Mouse (Mus musculus) kidney, embryonic 16.5 days (tissue): ENCODE measurements around the gene Sh3glb2. TPM values are rescaled to one million over a fixed set of nuclear protein-coding genes. Genes with fewer than 3 reads are reported as not detected.

Experiments
- ATAC-seq: fragments of 200-750 bp; cut with Nextera tagmentation; 2 replicates; pipeline ENCODE4 v1.8.0; 2017; ENCODE audit warnings: moderate TSS enrichment; ENCODE audit not compliant: low FRiP score, low TSS enrichment
- H3K27ac ChIP-seq: fragments of 300-500 bp; sonication (generic); 2 replicates; pipeline ENCODE4 v1.5.1; 2014; ENCODE audit warnings: low read length
- H3K27me3 ChIP-seq: fragments of 300-500 bp; sonication (generic); 2 replicates; pipeline ENCODE4 v1.6.1; 2014; ENCODE audit warnings: low read length, control low read depth, mixed read lengths; ENCODE audit not compliant: insufficient read depth
- H3K36me3 ChIP-seq: fragments of 300-500 bp; sonication (generic); 2 replicates; pipeline ENCODE4 v1.6.1; 2014; ENCODE audit warnings: low read length, control low read depth, mixed read lengths; ENCODE audit not compliant: insufficient read depth
- H3K4me1 ChIP-seq: fragments of 300-500 bp; sonication (generic); 2 replicates; pipeline ENCODE4 v1.6.1; 2014; ENCODE audit warnings: low read length, control low read depth, mixed read lengths; ENCODE audit not compliant: insufficient read depth
- H3K4me2 ChIP-seq: fragments of 300-500 bp; sonication (generic); replicated peaks from 2 replicates; pipeline ENCODE4 v1.6.1; 2014; ENCODE audit warnings: low read depth, low read length
- H3K4me3 ChIP-seq: fragments of 300-500 bp; sonication (generic); 2 replicates; pipeline ENCODE4 v1.5.1; 2014; ENCODE audit warnings: mild to moderate bottlenecking, low read length
- H3K9ac ChIP-seq: fragments of 300-500 bp; sonication (generic); replicated peaks from 2 replicates; pipeline ENCODE4 v1.6.1; 2014; ENCODE audit warnings: low read length
- H3K9me3 ChIP-seq: fragments of 300-500 bp; sonication (generic); 2 replicates; pipeline ENCODE4 v1.6.1; 2016; ENCODE audit warnings: low read length, control low read depth
- WGBS: fragments of 180-500 bp; shearing (Covaris S2); extraction: QIAGEN DNeasy Blood & Tissue Kit; methylation state at CpG from one replicate; pipeline ENCODE4 v1.1.7; 2014; 5-methylcytosine and 5-hydroxymethylcytosine counted together
- polyA plus RNA-seq: library from polyadenylated mRNA; unstranded; fragments of >200 nt; fragmentation: Nextera tagmentation; extraction: Ambion mirVana; gene quantifications from 2 replicates; pipeline ENCODE4 v1.2.1, GENCODE M21; 2015

The Sh3glb2 gene
- polyA plus RNA-seq, 1 experiment from 2014 or later = 102 TPM

DNA sequence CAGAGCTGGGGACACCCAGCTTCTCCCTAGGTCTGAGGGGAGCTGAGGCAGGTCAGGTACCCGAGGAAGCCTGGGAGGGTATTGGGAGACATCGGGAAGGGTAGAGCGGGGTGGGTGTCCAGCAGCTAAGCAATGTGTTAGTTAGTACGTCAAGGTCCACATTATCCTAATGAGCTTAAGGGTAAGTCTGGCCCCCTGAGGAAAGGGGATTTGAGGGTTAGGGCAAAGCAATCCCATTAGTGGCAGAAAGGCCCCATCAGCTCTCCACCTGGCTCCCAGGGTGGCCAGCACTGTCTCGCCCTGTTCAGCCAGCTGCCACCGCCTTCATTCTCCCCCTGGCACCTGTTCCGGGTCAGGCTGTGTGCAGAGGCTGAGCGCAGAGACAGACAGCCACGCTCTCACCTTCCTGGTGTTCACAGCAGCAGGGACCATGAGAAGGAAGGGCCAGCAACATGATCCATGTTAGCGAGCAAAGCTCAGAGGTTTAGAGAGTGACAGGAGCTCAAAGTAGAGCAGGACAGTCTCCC, 38.9 kb upstream of the Sh3glb2 start:
- Histone ChIP-seq H3K9ac (no peak overlapping the region), H3K9me3 (no peaks in the 10 kb centered on the region), H3K4me3 (no peak overlapping the region), H3K4me2 (no peak overlapping the region), H3K36me3 (peaks cover 34% of the 10 kb centered on the region), H3K27me3 (no peaks in the 10 kb centered on the region), H3K27ac (no peak overlapping the region), H3K4me1 (peaks cover 11% of the 10 kb centered on the region)
- WGBS = 86% methylated on average over 10 of the region's 10 CpGs
- no peak for ATAC-seq

DNA sequence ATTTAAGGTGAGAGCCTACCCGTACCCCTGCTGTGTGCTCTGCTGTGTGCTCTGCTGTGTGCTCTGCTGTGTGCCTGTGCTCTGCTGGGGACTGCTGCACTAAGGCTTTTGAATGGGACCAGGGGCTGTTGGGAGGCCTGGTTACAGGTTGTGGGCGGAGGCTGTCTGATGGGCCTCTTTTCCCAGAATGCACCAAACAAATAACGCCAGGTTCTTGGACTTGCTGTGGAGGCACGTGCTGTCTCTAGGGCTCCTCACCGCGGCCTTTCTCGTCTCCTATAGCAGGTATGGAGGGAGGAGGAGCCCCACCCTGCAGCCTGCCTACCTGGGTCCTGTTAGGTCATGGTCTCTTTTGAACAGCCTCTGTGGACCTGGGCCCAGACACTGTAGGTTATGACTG, 37.1 kb upstream of the Sh3glb2 start:
- ATAC-seq = no peak
- Histone ChIP-seq H3K4me2 (no peak overlapping the region), H3K9ac (no peak overlapping the region), H3K36me3 (peaks cover 28% of the 10 kb centered on the region), H3K9me3 (no peaks in the 10 kb centered on the region), H3K4me3 (no peak overlapping the region), H3K27me3 (no peaks in the 10 kb centered on the region), H3K4me1 (peaks cover 17% of the 10 kb centered on the region), H3K27ac (no peak overlapping the region)
- 90% methylated on average over 7 of the region's 7 CpGs for WGBS

DNA sequence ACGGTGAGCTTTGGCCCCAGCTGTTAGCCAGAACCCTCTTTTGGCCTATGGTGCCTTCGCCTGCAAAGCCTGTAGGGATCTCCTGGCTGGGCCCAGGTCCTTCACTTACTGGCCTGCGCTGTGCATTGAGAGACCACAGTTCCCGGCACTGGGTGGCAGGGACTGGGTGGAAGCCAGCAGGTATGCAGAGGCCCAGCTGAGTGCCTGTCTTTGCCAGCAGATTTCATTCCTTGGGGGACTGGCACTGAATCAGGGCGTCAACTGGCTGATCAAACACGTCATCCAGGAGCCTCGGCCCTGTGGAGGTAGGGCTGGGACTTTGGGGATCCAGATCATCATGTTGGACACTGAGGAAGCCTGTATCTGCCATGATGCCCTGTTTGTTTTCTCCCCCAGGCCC, 36.6 kb upstream of the Sh3glb2 start:
- Histone ChIP-seq H3K36me3 (peaks cover 24% of the 10 kb centered on the region), H3K27ac (no peak overlapping the region)
- WGBS = 95% methylated on average over 7 of the region's 7 CpGs

DNA sequence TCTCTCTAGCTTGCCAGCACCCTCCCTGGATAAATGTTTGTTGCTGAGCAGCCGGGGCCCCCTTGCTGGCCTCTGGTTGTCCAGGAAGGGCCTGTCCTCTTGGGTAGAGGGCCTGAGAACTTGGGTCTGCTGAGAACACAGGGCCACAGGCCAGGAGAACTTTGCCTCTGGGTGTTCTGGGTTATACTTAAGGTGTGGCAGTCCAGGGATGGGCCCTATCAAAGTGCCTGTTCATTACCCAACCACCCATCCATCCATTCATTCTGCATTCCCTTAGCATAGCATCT, 34.2 kb upstream of the Sh3glb2 start:
- H3K27me3 ChIP-seq = no peaks in the 10 kb centered on the region
- H3K36me3 ChIP-seq = peaks cover 9% of the 10 kb centered on the region
- H3K4me1 ChIP-seq = peaks cover 18% of the 10 kb centered on the region
- peak overlapping the region; percentile 81 for H3K27ac ChIP-seq
- peak overlapping the region; percentile 83 for H3K4me2 ChIP-seq
- 47% methylated on average over 1 of the region's 1 CpGs for WGBS
- peak overlapping the region; percentile 71 for H3K9ac ChIP-seq
- H3K4me3 ChIP-seq = peak overlapping the region; percentile 63
- ATAC-seq = no peak
- H3K9me3 ChIP-seq = no peaks in the 10 kb centered on the region

More for the DNA sequence above, 36.6 kb upstream of the Sh3glb2 start:
- Histone ChIP-seq H3K9ac (no peak overlapping the region), H3K9me3 (no peaks in the 10 kb centered on the region), H3K27me3 (no peaks in the 10 kb centered on the region), H3K4me3 (no peak overlapping the region), H3K4me2 (no peak overlapping the region), H3K4me1 (peaks cover 18% of the 10 kb centered on the region)
- no peak for ATAC-seq

- peak overlapping the region; percentile 83 for H3K4me2 ChIP-seq
- H3K36me3 ChIP-seq = peaks cover 9% of the 10 kb centered on the region; the same call in 1 of the 2 replicates
- H3K9me3 ChIP-seq = no peaks in the 10 kb centered on the region
- peak overlapping the region; percentile 71 for H3K9ac ChIP-seq
- under 1% methylated on average over 54 of the region's 54 CpGs for WGBS
- H3K27ac ChIP-seq = peak overlapping the region; percentile 81
- H3K4me3 ChIP-seq = peak overlapping the region; percentile 63
- no peaks in the 10 kb centered on the region for H3K27me3 ChIP-seq
- H3K4me1 ChIP-seq = peaks cover 18% of the 10 kb centered on the region
- peak; percentile 83 for ATAC-seq
Measured at GRCm38 (mm10) chr2:30392577-30393369, 33.6 kb upstream of the Sh3glb2 start.

GRCm38 (mm10) chr2:30392114-30392576, 33.0 kb upstream of the Sh3glb2 start, which contains the start of gene Dolpp1:
Dolpp1 (plus strand) TSS chr2:30392254.
- peak; percentile 98 for ATAC-seq
- Histone ChIP-seq H3K4me3 (peak within 1 kb of the TSS; percentile 63), H3K9ac (peak within 1 kb of the TSS; percentile 71), H3K27ac (peak within 1 kb of the TSS; percentile 81), H3K4me1 (peaks cover 18% of the 10 kb centered on the region), H3K9me3 (no peaks in the 10 kb centered on the region), H3K27me3 (no peaks in the 10 kb centered on the region), H3K4me2 (peak within 1 kb of the TSS; percentile 83), H3K36me3 (peaks cover 5% of the 10 kb centered on the region; the same call in 1 of the 2 replicates)
- WGBS = 0% methylated on average over 40 of the region's 40 CpGs

- Histone ChIP-seq H3K4me2 (no peak overlapping the region), H3K4me1 (peaks cover 17% of the 10 kb centered on the region)
Measured at GRCm38 (mm10) chr2:30389000-30389399, 29.9 kb upstream of the Sh3glb2 start.

DNA sequence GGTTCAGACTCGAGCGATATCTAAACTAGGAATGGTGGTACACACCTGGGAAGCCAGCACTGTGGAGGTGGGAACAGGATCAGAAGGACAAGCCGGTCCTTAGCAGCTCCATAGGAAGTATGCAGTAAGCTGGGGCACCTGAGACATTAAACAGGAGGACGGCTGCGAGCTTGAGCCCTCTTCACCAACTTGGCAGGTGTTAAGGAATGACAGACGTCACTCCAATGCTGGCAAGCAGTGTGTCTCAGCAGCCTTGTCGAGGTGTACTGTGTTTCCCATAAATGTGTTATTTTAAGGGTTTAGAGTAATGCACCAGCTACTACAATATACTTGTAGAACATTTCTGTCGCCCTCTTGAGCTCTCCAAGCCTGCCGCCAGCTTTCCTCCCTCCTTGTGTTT, 27.8 kb upstream of the Sh3glb2 start:
- no peaks in the 10 kb centered on the region for H3K27me3 ChIP-seq
- H3K9me3 ChIP-seq = no peaks in the 10 kb centered on the region
- ATAC-seq = no peak
- H3K4me3 ChIP-seq = no peak overlapping the region
- 85% methylated on average over 9 of the region's 9 CpGs for WGBS
- peaks cover 6% of the 10 kb centered on the region; the same call in 1 of the 2 replicates for H3K4me1 ChIP-seq
- no peak overlapping the region for H3K9ac ChIP-seq
- H3K36me3 ChIP-seq = peaks cover 33% of the 10 kb centered on the region
- no peak overlapping the region for H3K4me2 ChIP-seq
- no peak overlapping the region for H3K27ac ChIP-seq

More at GRCm38 (mm10) chr2:30389000-30389399, 29.9 kb upstream of the Sh3glb2 start:
- H3K4me3 ChIP-seq = no peak overlapping the region
- H3K36me3 ChIP-seq = peaks cover 18% of the 10 kb centered on the region; the same call in 1 of the 2 replicates
- ATAC-seq = no peak
- no peak overlapping the region for H3K27ac ChIP-seq
- WGBS = 92% methylated on average over 2 of the region's 2 CpGs
- H3K27me3 ChIP-seq = no peaks in the 10 kb centered on the region
- H3K9ac ChIP-seq = no peak overlapping the region
- no peaks in the 10 kb centered on the region for H3K9me3 ChIP-seq

DNA sequence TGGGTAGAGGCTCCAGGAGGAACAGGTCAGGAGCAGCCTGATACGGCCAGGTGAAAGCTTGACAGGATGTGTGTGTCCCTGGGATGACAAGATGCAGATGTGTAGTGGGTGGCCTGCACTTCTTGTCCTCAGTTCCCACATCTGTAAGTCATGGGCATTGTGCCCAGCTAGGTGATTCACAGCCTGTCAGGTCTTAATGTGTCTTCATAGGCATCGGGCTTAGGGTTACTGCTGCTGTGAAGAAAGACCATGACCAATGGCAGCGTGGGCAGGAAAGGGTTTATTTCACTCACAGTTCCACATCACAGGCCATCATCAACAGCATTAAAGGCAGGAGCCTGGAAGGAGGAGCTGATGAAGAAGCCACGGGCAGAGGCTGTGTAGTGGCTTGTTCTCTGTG, 26.5 kb upstream of the Sh3glb2 start:
- H3K9ac ChIP-seq = no peak overlapping the region
- no peak for ATAC-seq
- no peaks in the 10 kb centered on the region for H3K27me3 ChIP-seq
- no peaks in the 10 kb centered on the region for H3K9me3 ChIP-seq
- peaks cover 41% of the 10 kb centered on the region for H3K36me3 ChIP-seq
- no peak overlapping the region for H3K4me2 ChIP-seq
- H3K27ac ChIP-seq = no peak overlapping the region
- no peaks in the 10 kb centered on the region for H3K4me1 ChIP-seq
- H3K4me3 ChIP-seq = no peak overlapping the region
- 74% methylated on average over 4 of the region's 4 CpGs for WGBS

DNA sequence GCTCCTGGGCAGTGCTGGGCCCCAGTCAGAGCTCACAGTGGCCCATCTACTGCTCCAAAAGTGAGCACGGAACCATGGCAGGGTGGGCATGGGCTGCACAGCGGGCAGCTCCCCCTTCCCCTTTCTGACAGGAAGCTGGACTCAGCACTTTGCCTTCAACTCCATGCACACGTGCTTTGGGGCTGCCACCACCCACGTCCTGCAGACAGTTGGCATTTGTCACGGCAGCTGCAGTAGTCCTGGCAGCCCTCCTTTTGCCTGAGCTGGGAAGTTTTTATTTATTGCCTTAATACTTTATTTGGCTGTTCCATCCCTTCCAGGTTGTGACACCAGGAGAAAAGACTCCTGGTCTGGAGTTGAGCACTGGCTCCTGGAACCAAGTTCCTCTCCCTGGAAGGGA, 25.7 kb upstream of the Sh3glb2 start:
- ATAC-seq = no peak
- no peak overlapping the region for H3K27ac ChIP-seq
- no peaks in the 10 kb centered on the region for H3K27me3 ChIP-seq
- H3K9ac ChIP-seq = no peak overlapping the region
- no peaks in the 10 kb centered on the region for H3K9me3 ChIP-seq
- whole genome bisulfite sequencing = 61% methylated on average over 5 of the region's 5 CpGs
- no peak overlapping the region for H3K4me3 ChIP-seq
- no peak overlapping the region for H3K4me2 ChIP-seq
- H3K36me3 ChIP-seq = peaks cover 47% of the 10 kb centered on the region
- H3K4me1 ChIP-seq = no peaks in the 10 kb centered on the region
